Mouse (Mus musculus) spleen, embryonic (tissue): ENCODE results near the gene Agpat3.

Experiments
- CTCF ChIA-PET: fragments of 350-600 bp; sonication (Branson Sonifier 250); formaldehyde crosslinking; loops from one replicate; lab custom pipeline; 2022; lab: Charles Lee

Gene Agpat3

GRCm38 (mm10) chr10:78264735-78265134, 87.6 kb downstream of the Agpat3 start:
- CTCF ChIA-PET: interaction anchor here (0.5 kb wide), 1 partner anchor 87 kb away, joined by 11 read pairs; no protein-coding TSS in a partner anchor

DNA sequence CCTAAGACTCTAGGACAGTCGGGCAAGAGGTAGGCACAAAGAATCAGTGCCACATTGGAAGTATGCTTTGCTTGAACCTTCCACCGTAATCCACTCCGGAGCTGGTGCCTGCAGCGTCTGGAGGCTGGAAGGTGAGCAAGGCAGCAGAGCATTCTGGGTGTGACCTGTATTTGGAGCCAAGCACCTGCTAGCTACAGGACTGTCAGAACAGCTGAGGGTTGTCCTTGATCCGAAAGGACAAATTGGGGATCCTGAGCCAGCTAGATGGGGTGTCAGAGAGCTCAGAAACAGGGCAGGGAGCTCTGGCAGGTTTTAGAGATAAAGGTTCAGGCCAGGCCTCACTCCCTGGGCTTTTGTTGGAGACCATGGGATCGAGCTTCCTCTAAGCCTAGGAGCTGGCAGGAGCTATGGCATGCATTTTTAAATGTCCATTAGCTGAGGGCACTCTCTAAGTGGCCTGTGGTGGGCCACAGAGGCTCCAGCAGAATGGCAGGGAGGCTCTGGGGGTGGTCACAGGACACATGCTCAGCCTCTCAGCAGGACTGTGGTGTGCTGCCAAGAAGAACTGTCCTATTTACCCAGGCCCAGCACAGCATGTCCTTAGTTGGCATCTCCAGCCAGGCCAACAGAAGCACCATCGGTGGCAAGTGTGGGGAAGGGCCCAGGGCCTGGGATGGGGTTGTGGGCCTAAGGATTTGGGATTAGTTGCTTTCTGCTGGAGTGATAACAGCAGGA, 91.2 kb downstream of the Agpat3 start:
- CTCF ChIA-PET: no interaction called here

DNA sequence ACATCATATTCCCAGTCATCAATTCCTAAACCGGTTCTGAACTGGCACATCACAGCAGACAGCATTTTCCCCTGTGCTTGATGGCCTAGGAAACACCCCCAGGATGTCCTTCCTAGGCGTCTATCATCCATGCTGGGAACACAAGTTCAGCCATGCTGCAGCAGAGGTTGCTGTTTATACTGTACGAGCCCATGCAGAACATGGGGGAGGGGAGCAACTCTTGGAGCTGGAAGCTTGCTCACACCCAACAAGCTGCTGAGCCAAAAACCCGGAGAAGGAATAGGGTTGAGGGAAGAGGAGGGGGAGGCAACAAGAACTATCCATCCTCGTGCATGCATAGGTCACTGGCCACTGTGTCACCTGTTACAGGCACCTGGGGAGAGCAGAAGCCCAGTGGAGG, 92.0 kb downstream of the Agpat3 start:
- CTCF ChIA-PET: no interaction called here

GRCm38 (mm10) chr10:78259702-78260101, 92.6 kb downstream of the Agpat3 start:
- CTCF ChIA-PET: no interaction called here

- CTCF ChIA-PET: no interaction called here
These were observed 93.1 kb downstream of the Agpat3 start for GRCm38 (mm10) chr10:78259230-78259629.

- CTCF ChIA-PET: no interaction called here
These were observed 94.1 kb downstream of the Agpat3 start for GRCm38 (mm10) chr10:78258142-78258675.

- CTCF ChIA-PET: no interaction called here
These were observed 96.6 kb downstream of the Agpat3 start for GRCm38 (mm10) chr10:78255646-78256059.

GRCm38 (mm10) chr10:78247206-78247605, 105.1 kb downstream of the Agpat3 start:
- CTCF ChIA-PET: interaction anchor here (1.0 kb wide), 1 partner anchor 32 kb away, joined by 4 read pairs; no protein-coding TSS in a partner anchor

- CTCF ChIA-PET: interaction anchor here (1.0 kb wide), 1 partner anchor 32 kb away, joined by 4 read pairs; no protein-coding TSS in a partner anchor
These were observed 105.6 kb downstream of the Agpat3 start for GRCm38 (mm10) chr10:78246725-78247124.

DNA sequence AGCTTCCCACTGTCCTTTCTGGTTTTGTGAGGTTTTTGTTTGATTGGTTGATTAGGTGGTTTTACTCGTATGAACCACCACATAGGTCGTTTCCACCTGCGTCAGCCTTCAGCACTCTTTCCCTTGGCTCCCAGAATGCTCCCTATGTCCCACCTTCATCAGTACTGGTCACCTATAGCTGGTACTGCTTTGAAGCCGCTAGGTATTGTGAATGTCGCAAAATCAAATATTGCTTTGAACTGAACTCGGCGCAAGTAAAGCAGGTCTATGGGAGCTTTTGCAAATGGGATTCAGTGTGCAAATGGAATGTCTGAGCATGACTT, 107.1 kb downstream of the Agpat3 start:
- CTCF ChIA-PET: no interaction called here

- CTCF ChIA-PET: interaction anchor here (0.6 to 0.9 kb wide), 2 partner anchors 147 to 186 kb away, joined by 3 to 4 read pairs; no protein-coding TSS in a partner anchor
These were observed 107.7 kb downstream of the Agpat3 start, which contains the start of gene Trappc10 for GRCm38 (mm10) chr10:78244438-78245224. Gene Trappc10, minus strand, starts transcription at chr10:78244641.

DNA sequence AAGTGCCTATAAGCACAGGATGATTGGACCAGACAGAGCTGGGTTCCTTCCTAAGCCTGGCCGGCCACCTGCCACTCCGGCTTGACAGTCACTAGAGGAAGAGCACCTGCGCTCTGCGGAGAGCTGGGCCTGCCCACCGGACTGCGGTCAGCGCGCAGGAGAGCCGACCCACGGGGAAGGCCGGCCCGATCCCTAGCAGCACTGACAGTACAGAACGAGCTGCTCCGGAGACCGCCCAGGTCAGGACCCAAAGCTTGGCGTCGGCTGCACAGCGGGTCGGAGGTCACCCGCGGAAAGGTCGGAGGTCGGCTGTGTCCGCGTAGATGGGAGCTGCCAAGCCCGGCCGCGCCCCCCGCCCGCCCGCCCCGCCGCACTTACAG, 108.2 kb downstream of the Agpat3 start:
- CTCF ChIA-PET: interaction anchor here (0.6 to 0.9 kb wide), 2 partner anchors 148 to 185 kb away, joined by 3 to 4 read pairs; no protein-coding TSS in a partner anchor

DNA sequence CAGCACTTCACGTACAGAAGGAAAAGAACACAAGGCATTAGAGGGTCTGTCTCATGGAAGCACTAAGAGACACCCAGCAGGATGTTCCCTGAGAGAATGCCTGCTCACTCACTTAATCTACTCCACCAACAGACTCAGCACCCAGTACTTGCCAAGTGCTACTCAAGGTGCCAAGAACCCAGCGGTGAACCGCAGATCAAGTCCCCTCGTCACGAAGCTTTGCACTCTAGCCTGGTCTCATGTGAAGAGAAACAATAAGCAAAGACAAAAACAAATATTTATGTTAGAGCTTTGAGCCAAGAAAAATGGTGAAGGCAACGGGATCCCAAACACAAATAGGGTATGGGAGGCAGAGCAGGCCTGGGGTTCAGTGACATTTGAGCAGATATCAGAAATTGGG, 113.4 kb downstream of the Agpat3 start:
- CTCF ChIA-PET: no interaction called here

DNA sequence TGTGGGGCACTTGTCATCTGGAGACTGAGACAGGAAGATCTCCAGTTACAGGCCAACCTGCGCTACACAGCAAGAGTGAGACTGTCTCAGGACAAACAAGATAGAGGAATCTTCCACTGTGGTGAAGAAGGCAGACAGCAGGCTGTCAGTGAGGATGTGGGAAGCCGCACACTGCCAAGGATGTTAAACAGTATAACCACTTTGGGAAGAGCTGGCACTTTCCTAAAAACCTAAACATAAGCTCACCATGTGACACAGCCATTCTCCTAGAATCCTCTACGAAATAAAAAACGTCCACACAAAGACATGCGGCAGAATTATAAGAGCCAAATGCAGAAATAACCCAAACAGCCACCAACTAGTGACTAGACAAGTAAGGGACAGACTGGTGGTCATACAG, 114.0 kb downstream of the Agpat3 start:
- CTCF ChIA-PET: no interaction called here

- CTCF ChIA-PET: no interaction called here
These were observed 114.5 kb downstream of the Agpat3 start for GRCm38 (mm10) chr10:78237809-78238208.

- CTCF ChIA-PET: interaction anchor here (0.5 kb wide), 1 partner anchor 174 kb away, joined by 4 read pairs; no protein-coding TSS in a partner anchor
These were observed 115.2 kb downstream of the Agpat3 start for GRCm38 (mm10) chr10:78236885-78237629.

DNA sequence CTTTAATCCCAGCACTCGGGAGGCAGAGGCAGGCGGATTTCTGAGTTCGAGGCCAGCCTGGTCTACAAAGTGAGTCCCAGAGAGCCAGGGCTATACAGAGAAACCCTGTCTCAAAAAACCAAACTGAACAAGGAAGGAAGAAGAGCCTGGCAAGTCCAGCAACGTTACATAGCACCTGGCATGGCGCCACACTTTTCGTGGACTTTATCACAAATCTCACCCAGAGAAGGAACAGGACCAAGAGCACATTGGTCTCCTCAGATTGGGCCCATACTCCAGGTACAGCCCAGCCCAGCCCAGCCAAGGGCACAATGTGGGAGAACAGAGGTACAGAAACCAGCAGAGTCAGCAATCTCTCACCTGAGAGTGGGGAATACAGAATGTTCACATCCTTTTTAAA, 118.5 kb downstream of the Agpat3 start:
- CTCF ChIA-PET: no interaction called here

DNA sequence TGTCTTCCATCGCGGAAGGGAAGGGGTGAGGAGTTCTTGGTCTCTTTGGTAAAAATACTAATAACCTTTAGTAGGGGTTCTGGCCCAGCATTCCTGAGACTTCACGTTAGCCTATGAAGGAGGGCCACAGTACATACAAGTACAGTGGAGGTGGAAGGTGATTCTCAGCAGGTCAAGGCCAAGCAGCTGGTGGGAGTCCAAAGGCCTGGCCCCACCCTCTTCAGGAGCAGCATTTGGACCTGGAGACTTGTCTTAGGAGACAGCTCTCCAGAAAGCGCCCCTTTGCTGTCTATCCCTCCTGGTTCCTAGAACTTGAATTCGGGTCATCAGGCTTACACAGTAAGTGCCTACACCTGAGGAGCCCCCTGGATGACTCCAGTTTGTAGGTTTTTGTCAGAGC, 119.1 kb downstream of the Agpat3 start:
- CTCF ChIA-PET: no interaction called here

DNA sequence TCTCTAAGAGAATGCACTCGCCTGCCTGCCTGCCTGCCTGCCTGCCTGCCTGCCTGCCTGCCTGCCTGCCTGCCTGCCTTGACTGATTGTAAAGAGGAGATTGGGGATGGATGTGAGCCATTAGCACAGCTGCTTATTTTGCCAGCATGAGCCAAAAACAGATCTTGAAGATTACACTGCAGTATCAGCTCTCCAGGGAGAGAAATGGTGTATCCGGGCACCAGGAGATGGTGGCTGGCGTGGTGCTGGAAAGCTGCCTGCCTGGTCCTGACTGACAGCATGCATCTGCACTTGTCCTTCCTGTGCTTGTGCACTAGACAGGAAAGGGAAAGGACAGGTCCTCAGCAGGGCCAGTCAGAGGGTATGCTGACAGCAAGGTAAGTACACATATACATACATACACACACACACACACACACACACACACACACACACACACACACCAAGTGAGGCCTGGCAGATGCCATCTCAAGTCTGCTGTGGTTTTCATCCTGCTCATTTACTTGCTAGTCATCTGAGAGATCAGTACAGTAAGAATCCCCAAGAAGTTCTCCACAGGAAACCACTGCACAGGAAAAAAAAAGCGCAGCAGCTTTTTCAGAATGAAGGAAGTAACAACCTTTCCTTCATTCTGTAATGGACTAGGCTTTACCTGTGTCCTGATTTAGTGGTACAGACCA, 119.8 kb downstream of the Agpat3 start:
- CTCF ChIA-PET: interaction anchor here (0.7 kb wide), 1 partner anchor 459 kb away, joined by 3 read pairs; no protein-coding TSS in a partner anchor

DNA sequence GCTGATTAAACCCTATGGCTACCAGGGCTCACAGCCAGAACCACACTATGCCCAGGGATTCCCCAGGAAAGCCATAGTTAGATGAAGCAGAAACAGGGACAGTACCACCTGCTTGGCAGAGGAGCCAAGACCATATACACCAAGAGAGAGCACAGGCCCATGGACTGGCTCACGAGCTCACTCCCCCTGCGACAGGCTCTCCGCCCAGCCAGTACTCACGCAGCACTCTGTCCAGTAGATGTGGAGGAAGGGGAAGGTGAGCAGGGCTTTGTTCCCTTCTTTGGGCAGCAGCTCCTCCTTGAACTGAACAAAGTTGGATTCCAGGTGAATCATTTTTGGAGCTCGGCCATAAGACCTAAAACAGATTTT, 123.7 kb downstream of the Agpat3 start:
- CTCF ChIA-PET: interaction anchor here (0.5 to 0.6 kb wide), 2 partner anchors 156 to 221 kb away, joined by 3 to 4 read pairs; no protein-coding TSS in a partner anchor
